Mouse (Mus musculus): Measurements from ENCODE around the gene Card10. TPM values are rescaled to one million over a fixed set of nuclear protein-coding genes. Genes with fewer than 3 reads are reported as not detected.

Card10 gene
- polyA plus RNA-seq, 1 experiment from 2014 or later, result 1.5 TPM

- no peaks in the 10 kb centered on the region for H3K36me3 ChIP-seq (replicated peaks; ENCODE audit: insufficient read depth, low read length)
- ATAC-seq, result no peak
- no peak overlapping the region for H3K27ac ChIP-seq (ENCODE audit: low read depth)
- H3K4me1 ChIP-seq (ENCODE audit: insufficient read depth), result no peaks in the 10 kb centered on the region
- TF ChIP-seq EP300 (IDR thresholded peaks at IDR 0.05; ENCODE audit: low read depth) (no peak), CTCF (IDR thresholded peaks at IDR 0.05; ENCODE audit: low read depth) (no peak)
- DNase-seq, result no peak
- H3K9me3 ChIP-seq (ENCODE audit: low read length), result no peaks in the 10 kb centered on the region
- no peak overlapping the region for H3K4me2 ChIP-seq (ENCODE audit: low read depth, low read length)
- no peak overlapping the region for H3K9ac ChIP-seq (replicated peaks)
- no peak overlapping the region for H3K4me3 ChIP-seq (ENCODE audit: low read depth, low read length)
- 46% methylated on average over 3 of the region's 3 CpGs for WGBS (ENCODE audit: insufficient replicate concordance)
- no peaks in the 10 kb centered on the region for H3K27me3 ChIP-seq (ENCODE audit: insufficient read depth, low read length)
Observed at GRCm38 (mm10) chr15:78755226-78755625, 47.6 kb downstream of the Card10 start.

DNA sequence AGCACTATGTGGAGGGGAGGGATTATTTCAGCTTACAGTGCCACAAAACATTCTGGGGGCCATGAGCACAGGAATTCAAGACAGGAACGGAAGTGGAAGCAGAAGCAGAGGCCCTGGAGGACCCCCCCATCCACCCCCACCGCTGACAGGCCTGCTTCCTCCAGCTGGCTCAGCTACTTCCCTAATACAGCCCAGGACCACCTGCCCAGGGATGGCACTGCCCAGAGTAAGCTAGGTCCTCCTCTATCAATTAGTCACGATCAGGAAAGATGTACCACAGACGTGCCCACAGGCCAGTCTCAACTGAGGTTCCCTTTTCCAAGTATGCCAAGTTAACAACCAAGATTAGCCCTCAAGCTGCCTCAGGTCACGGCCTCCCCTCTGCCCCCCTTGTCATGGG lies 48.7 kb downstream of the Card10 start:
- H3K4me2 ChIP-seq (ENCODE audit: low read depth, low read length), result no peak overlapping the region
- no peak for ATAC-seq
- no peaks in the 10 kb centered on the region for H3K27me3 ChIP-seq (ENCODE audit: insufficient read depth, low read length)
- TF ChIP-seq CTCF (IDR thresholded peaks at IDR 0.05; ENCODE audit: low read depth) (no peak), EP300 (IDR thresholded peaks at IDR 0.05; ENCODE audit: low read depth) (no peak)
- H3K9me3 ChIP-seq (ENCODE audit: low read length), result no peaks in the 10 kb centered on the region
- WGBS (ENCODE audit: insufficient replicate concordance), result 36% methylated on average over 5 of the region's 5 CpGs
- H3K4me1 ChIP-seq (ENCODE audit: insufficient read depth), result no peaks in the 10 kb centered on the region
- no peak overlapping the region for H3K4me3 ChIP-seq (ENCODE audit: low read depth, low read length)
- no peak overlapping the region for H3K9ac ChIP-seq (replicated peaks)
- DNase-seq, result no peak
- H3K27ac ChIP-seq (ENCODE audit: low read depth), result no peak overlapping the region
- no peaks in the 10 kb centered on the region for H3K36me3 ChIP-seq (replicated peaks; ENCODE audit: insufficient read depth, low read length)

DNA sequence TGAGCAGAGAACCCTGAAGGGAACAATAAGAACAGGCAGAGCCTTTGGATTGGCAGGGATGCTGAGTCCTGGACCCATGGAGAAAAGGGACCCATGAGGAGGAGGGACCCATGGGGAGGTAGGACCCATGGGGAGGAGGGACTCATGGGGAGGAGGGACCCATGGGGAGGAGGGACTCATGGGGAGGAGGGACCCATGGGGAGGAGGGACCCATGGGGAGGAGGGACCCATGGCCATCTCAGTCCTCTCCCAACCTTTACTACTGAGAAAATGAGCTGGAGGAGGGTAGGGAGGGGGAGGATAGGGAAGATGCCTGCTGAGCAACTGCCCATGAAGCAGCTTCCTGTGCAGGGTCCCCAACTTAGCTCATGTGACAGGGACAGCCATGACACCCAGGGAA lies 49.9 kb downstream of the Card10 start:
- H3K4me1 ChIP-seq (ENCODE audit: insufficient read depth), result no peaks in the 10 kb centered on the region
- no peak overlapping the region for H3K4me2 ChIP-seq (ENCODE audit: low read depth, low read length)
- no peaks in the 10 kb centered on the region for H3K27me3 ChIP-seq (ENCODE audit: insufficient read depth, low read length)
- no peaks in the 10 kb centered on the region for H3K36me3 ChIP-seq (replicated peaks; ENCODE audit: insufficient read depth, low read length)
- TF ChIP-seq CTCF (IDR thresholded peaks at IDR 0.05; ENCODE audit: low read depth) (no peak), EP300 (IDR thresholded peaks at IDR 0.05; ENCODE audit: low read depth) (no peak)
- DNase-seq (no peak), ATAC-seq (no peak)
- H3K27ac ChIP-seq (ENCODE audit: low read depth), result no peak overlapping the region
- H3K4me3 ChIP-seq (ENCODE audit: low read depth, low read length), result no peak overlapping the region
- no peaks in the 10 kb centered on the region for H3K9me3 ChIP-seq (ENCODE audit: low read length)
- no peak overlapping the region for H3K9ac ChIP-seq (replicated peaks)

GRCm38 (mm10) chr15:78750608-78751350 lies 52.1 kb downstream of the Card10 start:
- H3K4me3 ChIP-seq (ENCODE audit: low read depth, low read length), result no peak overlapping the region
- no peak overlapping the region for H3K27ac ChIP-seq (ENCODE audit: low read depth)
- DNase-seq (no peak), ATAC-seq (no peak)
- 66% methylated on average over 6 of the region's 6 CpGs for WGBS (ENCODE audit: insufficient replicate concordance)
- TF ChIP-seq EP300 (IDR thresholded peaks at IDR 0.05; ENCODE audit: low read depth) (no peak), CTCF (IDR thresholded peaks at IDR 0.05; ENCODE audit: low read depth) (no peak)
- H3K9me3 ChIP-seq (ENCODE audit: low read length), result no peaks in the 10 kb centered on the region
- no peaks in the 10 kb centered on the region for H3K27me3 ChIP-seq (ENCODE audit: insufficient read depth, low read length)
- no peaks in the 10 kb centered on the region for H3K36me3 ChIP-seq (replicated peaks; ENCODE audit: insufficient read depth, low read length)
- no peaks in the 10 kb centered on the region for H3K4me1 ChIP-seq (ENCODE audit: insufficient read depth)
- H3K4me2 ChIP-seq (ENCODE audit: low read depth, low read length), result no peak overlapping the region
- no peak overlapping the region for H3K9ac ChIP-seq (replicated peaks)

GRCm38 (mm10) chr15:78749855-78750254 lies 53.0 kb downstream of the Card10 start:
- H3K4me1 ChIP-seq (ENCODE audit: insufficient read depth), result no peaks in the 10 kb centered on the region
- H3K27me3 ChIP-seq (ENCODE audit: insufficient read depth, low read length), result no peaks in the 10 kb centered on the region
- H3K9me3 ChIP-seq (ENCODE audit: low read length), result no peaks in the 10 kb centered on the region
- H3K27ac ChIP-seq (ENCODE audit: low read depth), result no peak overlapping the region
- H3K4me2 ChIP-seq (ENCODE audit: low read depth, low read length), result no peak overlapping the region
- 67% methylated on average over 5 of the region's 5 CpGs for WGBS (ENCODE audit: insufficient replicate concordance)
- no peak for TF ChIP-seq EP300 (IDR thresholded peaks at IDR 0.05; ENCODE audit: low read depth)
- H3K4me3 ChIP-seq (ENCODE audit: low read depth, low read length), result no peak overlapping the region
- no peak overlapping the region for H3K9ac ChIP-seq (replicated peaks)
- H3K36me3 ChIP-seq (replicated peaks; ENCODE audit: insufficient read depth, low read length), result no peaks in the 10 kb centered on the region
- DNase-seq, result no peak
- ATAC-seq, result no peak

- Histone ChIP-seq H3K9ac (replicated peaks) (no peak overlapping the region), H3K27me3 (ENCODE audit: insufficient read depth, low read length) (no peaks in the 10 kb centered on the region), H3K27ac (ENCODE audit: low read depth) (no peak overlapping the region), H3K4me1 (ENCODE audit: insufficient read depth) (no peaks in the 10 kb centered on the region), H3K4me3 (ENCODE audit: low read depth, low read length) (no peak overlapping the region), H3K9me3 (ENCODE audit: low read length) (no peaks in the 10 kb centered on the region), H3K36me3 (replicated peaks; ENCODE audit: insufficient read depth, low read length) (no peaks in the 10 kb centered on the region), H3K4me2 (ENCODE audit: low read depth, low read length) (no peak overlapping the region)
- 3% methylated on average over 5 of the region's 5 CpGs for WGBS (ENCODE audit: insufficient replicate concordance)
- DNase-seq (peak; percentile 81), ATAC-seq (no peak)
- TF ChIP-seq EP300 (IDR thresholded peaks at IDR 0.05; ENCODE audit: low read depth), result no peak
- TF ChIP-seq CTCF (IDR thresholded peaks at IDR 0.05; ENCODE audit: low read depth), result peak; percentile 97
Observed at GRCm38 (mm10) chr15:78744206-78744605, 58.6 kb downstream of the Card10 start.
